11 mouse cellular contexts compared by ENCODE assay signal in genomic region chrX:112348395-112348791, GRCm38 (mm10). TPM values are rescaled to one million over a fixed set of nuclear protein-coding genes. Genes with fewer than 3 reads are reported as not detected.
DNase-seq lines count a peak whose midpoint lies in the region; ATAC-seq and TF ChIP-seq lines count a peak whose summit lies in the region.
"Had no signal": no experiment of that assay in that cellular context is flagged by ENCODE, and none has a peak within 500 bp of the region (broad histone marks: within the 10 kb centered on the region; RNA-seq: fewer than 3 reads in every experiment).

No protein-coding gene starts in this region.

- H3K9me3 ChIP-seq in liver, embryonic 14.5 days (ENCODE audit: control insufficient read depth, low read length): no peaks in the 10 kb centered on the region
- no peaks in the 10 kb centered on the region for H3K9me3 ChIP-seq in liver, embryonic 11.5 days (ENCODE audit: control insufficient read depth, low read length)

- intact Hi-C loops in gastrocnemius, adult 2 months (cut with DNase I): loop anchor here (2.0 kb wide), 1 partner anchor 432 kb away; no protein-coding TSS in a partner anchor

- DNase-seq in gastrocnemius, adult 2 months: no peak
- no peak for DNase-seq in gastrocnemius, postnatal 25 days
- no peak for DNase-seq in liver, embryonic 14.5 days (ENCODE audit: low read depth in 3 of 3, low spot score in 3 of 3)
- no peak for DNase-seq in liver, embryonic 11.5 days (ENCODE audit: low spot score)
- DNase-seq in NIH3T3 (ENCODE audit: low read depth): peak; percentile 54
- DNase-seq in mesoderm, embryonic 11.5 days (ENCODE audit: low read depth, low spot score): peak; percentile 24
- DNase-seq in ovary, postnatal 36 days (ENCODE audit: low spot score): no peak
- DNase-seq in thymus, postnatal 36 days: no peak
- DNase-seq: adrenal gland, postnatal 36 days had no signal

- no peak for TF ChIP-seq EP300 in liver, embryonic 14.5 days (IDR thresholded peaks at IDR 0.05; ENCODE audit: low read depth)

- ATAC-seq in liver, embryonic 14.5 days (ENCODE audit: insufficient read depth): no peak
- ATAC-seq in liver, embryonic 11.5 days (replicated peaks; ENCODE audit: low FRiP score): no peak

- H3K36me3 ChIP-seq in liver, embryonic 14.5 days (replicated peaks; ENCODE audit: control insufficient read depth, insufficient read depth, low read depth): no peaks in the 10 kb centered on the region
- no peaks in the 10 kb centered on the region for H3K36me3 ChIP-seq in liver, embryonic 11.5 days (ENCODE audit: control insufficient read depth, insufficient read depth, low read length)

- H3K27me3 ChIP-seq in liver, embryonic 14.5 days (ENCODE audit: control insufficient read depth, insufficient read depth, low read length): no peaks in the 10 kb centered on the region
- no peaks in the 10 kb centered on the region for H3K27me3 ChIP-seq in liver, embryonic 11.5 days (replicated peaks; ENCODE audit: control insufficient read depth, insufficient read depth, low read length)

- WGBS in liver, embryonic 14.5 days (ENCODE audit: insufficient replicate concordance): 60% methylated on average over 3 of the region's 3 CpGs
- WGBS in liver, embryonic 11.5 days: 48% methylated on average over 3 of the region's 3 CpGs

- peak; percentile 65 for TF ChIP-seq CTCF in gastrocnemius, adult 2 months (IDR thresholded peaks at IDR 0.05)
- peak; percentile 24; the same call in 1 of the 2 replicates for TF ChIP-seq CTCF in liver, embryonic 14.5 days (IDR thresholded peaks at IDR 0.05; ENCODE audit: low read depth)

- H3K9ac ChIP-seq in liver, embryonic 14.5 days (replicated peaks): no peak overlapping the region
- no peak overlapping the region for H3K9ac ChIP-seq in liver, embryonic 11.5 days (ENCODE audit: low read depth, low read length)

- no peak overlapping the region for H3K4me3 ChIP-seq in gastrocnemius, adult 2 months
- no peak overlapping the region for H3K4me3 ChIP-seq in liver, embryonic 14.5 days (ENCODE audit: insufficient read depth in 1 of 2, low read depth in 2 of 2, low read length in 2 of 2)
- H3K4me3 ChIP-seq in liver, embryonic 11.5 days (ENCODE audit: low read depth, low read length): no peak overlapping the region
- H3K4me3 ChIP-seq: myocyte had no signal

- no peak overlapping the region for H3K4me2 ChIP-seq in liver, embryonic 14.5 days (ENCODE audit: low read depth)
- no peak overlapping the region for H3K4me2 ChIP-seq in liver, embryonic 11.5 days

- H3K27ac ChIP-seq in gastrocnemius, adult 2 months: no peak overlapping the region
- H3K27ac ChIP-seq in liver, embryonic 14.5 days: no peak overlapping the region
- H3K27ac ChIP-seq in liver, embryonic 11.5 days (ENCODE audit: low read depth, low read length): no peak overlapping the region

- H3K4me1 ChIP-seq in liver, embryonic 14.5 days (replicated peaks; ENCODE audit: control insufficient read depth in 2 of 2, insufficient read depth in 2 of 2, low read length in 1 of 2): no peaks in the 10 kb centered on the region
- no peaks in the 10 kb centered on the region for H3K4me1 ChIP-seq in liver, embryonic 11.5 days (replicated peaks; ENCODE audit: control insufficient read depth, insufficient read depth, low read length)

RNA-seq across cellular contexts. Expression of gene Apool, which starts 37.3 kb away (rescaled TPM):
- total RNA-seq in gastrocnemius, adult 2 months (2021): 10 to 100 TPM; 39.3 to 53.6 TPM
- total RNA-seq in gastrocnemius, postnatal 25 days (2021): 10 to 100 TPM; 44.8 to 49.4 TPM
- 4.7 and 7.8 TPM in 2 replicates for polyA plus RNA-seq in liver, embryonic 14.5 days (2012; rRNA removed)
- 22.7 and 26.1 TPM in 2 replicates for polyA plus RNA-seq in liver, embryonic 14.5 days (2014; fragmentation: Nextera tagmentation; extraction: Ambion mirVana)
- 47.5 and 48.6 TPM in 2 replicates for polyA plus RNA-seq in liver, embryonic 11.5 days (2014; fragmentation: Nextera tagmentation; extraction: Ambion mirVana)

RNA-seq across cellular contexts. Expression of gene Satl1, which starts 58.2 kb away (rescaled TPM):
- total RNA-seq in gastrocnemius, adult 2 months (2021): not detected
- total RNA-seq in gastrocnemius, postnatal 25 days (2021): not detected
- not detected in 2 replicates for polyA plus RNA-seq in liver, embryonic 14.5 days (2012; rRNA removed)
- polyA plus RNA-seq in liver, embryonic 14.5 days (2014; fragmentation: Nextera tagmentation; extraction: Ambion mirVana): not detected in 2 replicates
- not detected in 2 replicates for polyA plus RNA-seq in liver, embryonic 11.5 days (2014; fragmentation: Nextera tagmentation; extraction: Ambion mirVana)
- total RNA-seq: adrenal gland, postnatal 36 days; hematopoietic stem cell, adult 5-6 weeks had no signal
- polyA plus RNA-seq: myocyte had no signal

Comparison
In these comparisons a context has a peak if more than half of its experiments do, and no peak if none do; other contexts are left out.
1. DNase-seq: peak in NIH3T3 (single experiment) and mesoderm, embryonic 11.5 days (single experiment); none in gastrocnemius, adult 2 months (single experiment), gastrocnemius, postnatal 25 days (single experiment), liver, embryonic 14.5 days (0 of 3), liver, embryonic 11.5 days (single experiment), ovary, postnatal 36 days (single experiment) and thymus, postnatal 36 days (0 of 2).